Mouse (Mus musculus): ENCODE data around the gene Stim2. TPM values are rescaled to one million over a fixed set of nuclear protein-coding genes. Genes with fewer than 3 reads are reported as not detected.

The Stim2 gene
- polyA plus RNA-seq, 1 experiment: not detected

GRCm38 (mm10) chr5:54024610-54025009 is 26.3 kb downstream of the Stim2 start:
- Histone ChIP-seq H3K4me1 (ENCODE audit: control insufficient read depth, insufficient read depth, low read length) (peaks cover 2% of the 10 kb centered on the region; the same call in 1 of the 2 replicates), H3K4me3 (ENCODE audit: insufficient read depth, low read depth, low read length) (no peak overlapping the region), H3K27ac (ENCODE audit: insufficient read depth, low read depth, low read length) (no peak overlapping the region)
- TF ChIP-seq CTCF (IDR thresholded peaks at IDR 0.05; ENCODE audit: insufficient read depth, low read depth, low read length): no peak
- TF ChIP-seq POLR2A (IDR thresholded peaks at IDR 0.05; ENCODE audit: insufficient read depth, low read depth, low read length): no peak
- 41% methylated on average over 3 of the region's 3 CpGs for WGBS

- Histone ChIP-seq H3K4me1 (ENCODE audit: control insufficient read depth, insufficient read depth, low read length) (peaks cover 2% of the 10 kb centered on the region; the same call in 1 of the 2 replicates), H3K4me3 (ENCODE audit: insufficient read depth, low read depth, low read length) (no peak overlapping the region), H3K27ac (ENCODE audit: insufficient read depth, low read depth, low read length) (no peak overlapping the region)
- 92% methylated on average over 2 of the region's 2 CpGs for WGBS
- TF ChIP-seq POLR2A (IDR thresholded peaks at IDR 0.05; ENCODE audit: insufficient read depth, low read depth, low read length) (no peak), CTCF (IDR thresholded peaks at IDR 0.05; ENCODE audit: insufficient read depth, low read depth, low read length) (no peak)
Observed at GRCm38 (mm10) chr5:54025630-54026029, 27.3 kb downstream of the Stim2 start.

GRCm38 (mm10) chr5:54033217-54033616 is 34.9 kb downstream of the Stim2 start:
- no peak overlapping the region for H3K4me3 ChIP-seq (ENCODE audit: insufficient read depth, low read depth, low read length)
- H3K27ac ChIP-seq (ENCODE audit: insufficient read depth, low read depth, low read length): no peak overlapping the region
- 90% methylated on average over 5 of the region's 5 CpGs for WGBS
- TF ChIP-seq POLR2A (IDR thresholded peaks at IDR 0.05; ENCODE audit: insufficient read depth, low read depth, low read length) (no peak), CTCF (IDR thresholded peaks at IDR 0.05; ENCODE audit: insufficient read depth, low read depth, low read length) (no peak)
- peaks cover 3% of the 10 kb centered on the region for H3K4me1 ChIP-seq (ENCODE audit: control insufficient read depth, insufficient read depth, low read length)

GRCm38 (mm10) chr5:54034680-54035079 is 36.4 kb downstream of the Stim2 start:
- WGBS: 94% methylated on average over 1 of the region's 1 CpGs
- no peak overlapping the region for H3K27ac ChIP-seq (ENCODE audit: insufficient read depth, low read depth, low read length)
- TF ChIP-seq POLR2A (IDR thresholded peaks at IDR 0.05; ENCODE audit: insufficient read depth, low read depth, low read length) (no peak), CTCF (IDR thresholded peaks at IDR 0.05; ENCODE audit: insufficient read depth, low read depth, low read length) (no peak)
- no peak overlapping the region for H3K4me3 ChIP-seq (ENCODE audit: insufficient read depth, low read depth, low read length)
- peaks cover 5% of the 10 kb centered on the region for H3K4me1 ChIP-seq (ENCODE audit: control insufficient read depth, insufficient read depth, low read length)

- 88% methylated on average over 4 of the region's 4 CpGs for WGBS
- TF ChIP-seq CTCF (IDR thresholded peaks at IDR 0.05; ENCODE audit: insufficient read depth, low read depth, low read length) (no peak), POLR2A (IDR thresholded peaks at IDR 0.05; ENCODE audit: insufficient read depth, low read depth, low read length) (no peak)
- no peak overlapping the region for H3K4me3 ChIP-seq (ENCODE audit: insufficient read depth, low read depth, low read length)
- H3K27ac ChIP-seq (ENCODE audit: insufficient read depth, low read depth, low read length): no peak overlapping the region
- H3K4me1 ChIP-seq (ENCODE audit: control insufficient read depth, insufficient read depth, low read length): peaks cover 5% of the 10 kb centered on the region
Observed at GRCm38 (mm10) chr5:54038615-54039014, 40.3 kb downstream of the Stim2 start.

GRCm38 (mm10) chr5:54040527-54040926 is 42.2 kb downstream of the Stim2 start:
- no peak overlapping the region for H3K27ac ChIP-seq (ENCODE audit: insufficient read depth, low read depth, low read length)
- no peak overlapping the region for H3K4me3 ChIP-seq (ENCODE audit: insufficient read depth, low read depth, low read length)
- WGBS: 73% methylated on average over 8 of the region's 8 CpGs
- peaks cover 3% of the 10 kb centered on the region; the same call in 1 of the 2 replicates for H3K4me1 ChIP-seq (ENCODE audit: control insufficient read depth, insufficient read depth, low read length)
- TF ChIP-seq POLR2A (IDR thresholded peaks at IDR 0.05; ENCODE audit: insufficient read depth, low read depth, low read length): no peak
- TF ChIP-seq CTCF (IDR thresholded peaks at IDR 0.05; ENCODE audit: insufficient read depth, low read depth, low read length): no peak

GRCm38 (mm10) chr5:54042013-54042412 is 43.7 kb downstream of the Stim2 start:
- no peak overlapping the region for H3K27ac ChIP-seq (ENCODE audit: insufficient read depth, low read depth, low read length)
- WGBS: 89% methylated on average over 7 of the region's 7 CpGs
- no peak overlapping the region for H3K4me3 ChIP-seq (ENCODE audit: insufficient read depth, low read depth, low read length)
- H3K4me1 ChIP-seq (ENCODE audit: control insufficient read depth, insufficient read depth, low read length): peaks cover 8% of the 10 kb centered on the region
- TF ChIP-seq CTCF (IDR thresholded peaks at IDR 0.05; ENCODE audit: insufficient read depth, low read depth, low read length) (no peak), POLR2A (IDR thresholded peaks at IDR 0.05; ENCODE audit: insufficient read depth, low read depth, low read length) (no peak)

GRCm38 (mm10) chr5:54045523-54045922 is 47.2 kb downstream of the Stim2 start:
- TF ChIP-seq CTCF (IDR thresholded peaks at IDR 0.05; ENCODE audit: insufficient read depth, low read depth, low read length) (no peak), POLR2A (IDR thresholded peaks at IDR 0.05; ENCODE audit: insufficient read depth, low read depth, low read length) (no peak)
- H3K27ac ChIP-seq (ENCODE audit: insufficient read depth, low read depth, low read length): no peak overlapping the region
- 88% methylated on average over 3 of the region's 3 CpGs for WGBS
- H3K4me1 ChIP-seq (ENCODE audit: control insufficient read depth, insufficient read depth, low read length): peaks cover 8% of the 10 kb centered on the region
- H3K4me3 ChIP-seq (ENCODE audit: insufficient read depth, low read depth, low read length): no peak overlapping the region

GRCm38 (mm10) chr5:54046432-54046831 is 48.1 kb downstream of the Stim2 start:
- WGBS: 57% methylated on average over 1 of the region's 1 CpGs
- H3K4me3 ChIP-seq (ENCODE audit: insufficient read depth, low read depth, low read length): no peak overlapping the region
- TF ChIP-seq POLR2A (IDR thresholded peaks at IDR 0.05; ENCODE audit: insufficient read depth, low read depth, low read length) (no peak), CTCF (IDR thresholded peaks at IDR 0.05; ENCODE audit: insufficient read depth, low read depth, low read length) (no peak)
- H3K4me1 ChIP-seq (ENCODE audit: control insufficient read depth, insufficient read depth, low read length): peaks cover 11% of the 10 kb centered on the region
- peak overlapping the region; percentile 79 for H3K27ac ChIP-seq (ENCODE audit: insufficient read depth, low read depth, low read length)

All from olfactory bulb, adult 2 months (tissue).